Mouse (Mus musculus): ENCODE data around the gene Tff2.

- no peak for TF ChIP-seq POLR2A (IDR thresholded peaks at IDR 0.05; ENCODE audit: borderline replicate concordance, control insufficient read depth, low read depth, low read length)
- TF ChIP-seq CTCF (IDR thresholded peaks at IDR 0.05; ENCODE audit: control insufficient read depth, insufficient read depth, low read length) = no peak
These were observed 18.5 kb upstream of the Tff2 start for GRCm38 (mm10) chr17:31162607-31163006.
